ENCODE assay signal across 7 mouse cellular contexts in the genomic region with DNA sequence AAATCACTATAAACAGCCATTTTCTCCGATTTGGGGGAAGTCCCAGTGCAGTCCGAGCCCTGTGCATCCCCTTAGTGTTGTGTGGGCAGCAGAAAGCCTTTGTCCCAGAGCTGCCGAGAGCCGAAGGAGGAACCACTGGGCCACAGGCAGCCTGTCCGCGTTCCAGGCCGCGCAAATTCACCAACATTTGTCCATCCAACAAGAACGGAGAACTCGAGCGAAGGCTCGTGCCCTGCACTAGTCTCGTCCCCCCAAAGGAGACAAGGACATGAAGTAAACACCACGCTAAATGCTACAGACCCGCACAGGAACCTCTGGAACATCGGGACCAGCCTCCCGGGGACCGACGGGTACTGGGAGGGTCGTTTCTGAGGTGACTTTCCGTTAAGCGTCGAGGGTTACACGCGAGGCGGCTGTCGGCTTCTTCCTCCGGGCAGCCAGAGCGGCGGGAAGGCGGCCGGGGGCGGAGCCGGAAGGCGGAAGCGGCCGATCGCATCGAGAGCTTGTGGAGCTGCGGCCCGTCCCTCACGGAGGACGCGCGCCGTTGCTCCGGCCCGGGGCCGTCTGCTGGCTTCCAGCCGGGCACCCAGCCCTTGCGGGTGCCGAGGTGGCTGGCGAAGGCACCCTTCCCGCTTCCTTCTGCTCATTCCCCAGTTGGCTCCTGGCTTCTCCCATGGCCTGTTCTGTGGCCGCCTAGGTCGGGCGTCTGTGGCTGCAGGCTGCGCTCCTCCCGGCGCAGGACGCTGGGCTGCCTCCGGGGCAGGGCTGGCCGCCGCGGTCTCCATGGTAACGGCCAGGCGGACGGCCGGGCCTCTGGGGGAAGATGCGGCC. TPM values are rescaled to one million over a fixed set of nuclear protein-coding genes. Genes with fewer than 3 reads are reported as not detected.
A peak's percentile ranks its signal among the peaks of the same experiment; 100 is the strongest.
DNase-seq lines count a peak whose midpoint lies in the region; ATAC-seq lines count a peak whose summit lies in the region.

Gene Phtf1 (plus strand): TSS at position 250 of the 831 bp plus-strand sequence.

- H3K4me1 ChIP-seq in embryonic facial prominence, embryonic 10.5 days = peaks cover 14% of the 10 kb centered on the region
- H3K4me1 ChIP-seq in limb, embryonic 11.5 days (ENCODE audit: control insufficient read depth, insufficient read depth, low read length) = peaks cover 3% of the 10 kb centered on the region; the same call in 1 of the 2 replicates
- peaks cover 21% of the 10 kb centered on the region for H3K4me1 ChIP-seq in midbrain, embryonic 14.5 days (ENCODE audit: control insufficient read depth, insufficient read depth, low read length)

- H3K36me3 ChIP-seq in embryonic facial prominence, embryonic 10.5 days (replicated peaks) = peaks cover 36% of the 10 kb centered on the region
- peaks cover 5% of the 10 kb centered on the region; the same call in 1 of the 2 replicates for H3K36me3 ChIP-seq in limb, embryonic 11.5 days (ENCODE audit: control insufficient read depth, insufficient read depth, low read length)
- H3K36me3 ChIP-seq in midbrain, embryonic 14.5 days (ENCODE audit: control insufficient read depth, insufficient read depth, low read length) = peaks cover 20% of the 10 kb centered on the region

- H3K27me3 ChIP-seq in embryonic facial prominence, embryonic 10.5 days (replicated peaks; ENCODE audit: low read depth, poor library complexity, severe bottlenecking) = no peaks in the 10 kb centered on the region
- no peaks in the 10 kb centered on the region for H3K27me3 ChIP-seq in limb, embryonic 11.5 days (ENCODE audit: control insufficient read depth, insufficient read depth, low read length)
- H3K27me3 ChIP-seq in midbrain, embryonic 14.5 days (ENCODE audit: control insufficient read depth, insufficient read depth, low read length) = no peaks in the 10 kb centered on the region

- peak; percentile 92 for DNase-seq in adrenal gland, postnatal 10 days
- peak; percentile 91 for DNase-seq in embryonic facial prominence, embryonic 10.5 days (ENCODE audit: low spot score)
- DNase-seq in heart, adult 11 months = peak; percentile 99
- DNase-seq in kidney, adult 18-20 months = peak; percentile 92
- DNase-seq in limb, embryonic 11.5 days (ENCODE audit: low spot score) = peak; percentile 88
- peak; percentile 92 for DNase-seq in midbrain, embryonic 14.5 days
- peak; percentile 75 to 82 for DNase-seq in spleen, adult 18-20 months

- peak within 1 kb of the TSS; percentile 75 for H3K4me2 ChIP-seq in limb, embryonic 11.5 days (ENCODE audit: low read depth, severe bottlenecking)
- peak within 1 kb of the TSS; percentile 88 for H3K4me2 ChIP-seq in midbrain, embryonic 14.5 days (ENCODE audit: low read length)

- peak; percentile 98 for ATAC-seq in limb, embryonic 11.5 days (ENCODE audit: insufficient number of reproducible peaks, low FRiP score, low TSS enrichment, low read depth)
- ATAC-seq in midbrain, embryonic 14.5 days (ENCODE audit: low FRiP score, low TSS enrichment) = peak; percentile 96

- WGBS in embryonic facial prominence, embryonic 10.5 days = under 1% methylated on average over 70 of the region's 70 CpGs
- under 1% methylated on average over 63 of the region's 70 CpGs for WGBS in limb, embryonic 11.5 days
- under 1% methylated on average over 70 of the region's 70 CpGs for WGBS in midbrain, embryonic 14.5 days

- H3K9ac ChIP-seq in limb, embryonic 11.5 days (ENCODE audit: low read length) = peak within 1 kb of the TSS; percentile 77
- peak within 1 kb of the TSS; percentile 95 for H3K9ac ChIP-seq in midbrain, embryonic 14.5 days (replicated peaks; ENCODE audit: low read length)

- no peaks in the 10 kb centered on the region for H3K9me3 ChIP-seq in embryonic facial prominence, embryonic 10.5 days
- H3K9me3 ChIP-seq in limb, embryonic 11.5 days (ENCODE audit: control insufficient read depth, low read length) = no peaks in the 10 kb centered on the region
- no peaks in the 10 kb centered on the region for H3K9me3 ChIP-seq in midbrain, embryonic 14.5 days (ENCODE audit: control insufficient read depth, low read length)

- H3K27ac ChIP-seq in embryonic facial prominence, embryonic 10.5 days (replicated peaks) = peak within 1 kb of the TSS; percentile 94
- peak within 1 kb of the TSS; percentile 95 for H3K27ac ChIP-seq in limb, embryonic 11.5 days (replicated peaks; ENCODE audit: low read depth, low read length)
- peak within 1 kb of the TSS; percentile 98 for H3K27ac ChIP-seq in midbrain, embryonic 14.5 days (replicated peaks; ENCODE audit: low read depth, low read length)

- peak within 1 kb of the TSS; percentile 82 for H3K4me3 ChIP-seq in embryonic facial prominence, embryonic 10.5 days
- H3K4me3 ChIP-seq in limb, embryonic 11.5 days (ENCODE audit: low read depth, low read length) = peak within 1 kb of the TSS; percentile 63
- peak within 1 kb of the TSS; percentile 88 for H3K4me3 ChIP-seq in midbrain, embryonic 14.5 days (replicated peaks; ENCODE audit: low read depth, low read length)

RNA-seq across cellular contexts. Expression of gene Phtf1, which starts in this region (rescaled TPM):
- total RNA-seq in adrenal gland, postnatal 10 days (2021) = 10 to 100 TPM; 16.4 to 19.4 TPM
- polyA plus RNA-seq in embryonic facial prominence, embryonic 10.5 days (2016; fragmentation: Nextera tagmentation; extraction: Ambion mirVana) = 31.4 and 34.2 TPM in 2 replicates
- 42.2 and 46.1 TPM in 2 replicates for polyA plus RNA-seq in limb, embryonic 11.5 days (2014; fragmentation: Nextera tagmentation; extraction: Ambion mirVana)
- 24.7 and 35.9 TPM in 2 replicates for polyA plus RNA-seq in midbrain, embryonic 14.5 days (2014; fragmentation: Nextera tagmentation; extraction: Ambion mirVana)

Comparison
In these comparisons a context has a peak if more than half of its experiments do, and no peak if none do; other contexts are left out.
1. Peak in every context shown above with its lines: DNase-seq, ATAC-seq, H3K4me3 ChIP-seq and H3K27ac ChIP-seq.